Mouse (Mus musculus): Measurements from ENCODE around the gene Pfkfb3. TPM values are rescaled to one million over a fixed set of nuclear protein-coding genes. Genes with fewer than 3 reads are reported as not detected.
A peak's percentile ranks its signal among the peaks of the same experiment; 100 is the strongest.

Pfkfb3 gene
- total and polyA plus RNA-seq, 2 experiments from 2014 or later: 15.6 to 19.6 TPM

- Histone ChIP-seq H3K9me3 (ENCODE audit: low read length) (no peaks in the 10 kb centered on the region), H3K36me3 (ENCODE audit: insufficient read depth, low read length) (peaks cover 7% of the 10 kb centered on the region; the same call in 1 of the 2 replicates), H3K27me3 (ENCODE audit: insufficient read depth, low read length) (no peaks in the 10 kb centered on the region), H3K9ac (replicated peaks; ENCODE audit: low read length) (no peak overlapping the region), H3K4me3 (ENCODE audit: low read length) (no peak overlapping the region), H3K4me2 (ENCODE audit: low read depth, low read length) (no peak overlapping the region), H3K27ac (no peak overlapping the region), H3K4me1 (ENCODE audit: insufficient read depth, low read length) (no peaks in the 10 kb centered on the region)
- 92% methylated on average over 4 of the region's 4 CpGs for WGBS
- ATAC-seq: no peak
- no peak for DNase-seq (ENCODE audit: low spot score)
- no peak for TF ChIP-seq CTCF (IDR thresholded peaks at IDR 0.05; ENCODE audit: low read depth)
Measured at GRCm38 (mm10) chr2:11579399-11579798, 25.5 kb upstream of the Pfkfb3 start.

- Histone ChIP-seq H3K4me3 (ENCODE audit: low read length) (no peak overlapping the region), H3K27me3 (ENCODE audit: insufficient read depth, low read length) (no peaks in the 10 kb centered on the region), H3K9ac (replicated peaks; ENCODE audit: low read length) (no peak overlapping the region), H3K4me2 (ENCODE audit: low read depth, low read length) (no peak overlapping the region), H3K27ac (no peak overlapping the region), H3K9me3 (ENCODE audit: low read length) (no peaks in the 10 kb centered on the region), H3K36me3 (ENCODE audit: insufficient read depth, low read length) (no peaks in the 10 kb centered on the region), H3K4me1 (ENCODE audit: insufficient read depth, low read length) (no peaks in the 10 kb centered on the region)
- ATAC-seq (no peak), DNase-seq (ENCODE audit: low spot score) (no peak)
- no peak for TF ChIP-seq CTCF (IDR thresholded peaks at IDR 0.05; ENCODE audit: low read depth)
- 91% methylated on average over 6 of the region's 6 CpGs for WGBS
Measured at GRCm38 (mm10) chr2:11578187-11578586, 24.3 kb upstream of the Pfkfb3 start.

- H3K4me2 ChIP-seq (ENCODE audit: low read depth, low read length): no peak overlapping the region
- H3K4me3 ChIP-seq (ENCODE audit: low read length): no peak overlapping the region
- H3K9ac ChIP-seq (replicated peaks; ENCODE audit: low read length): no peak overlapping the region
- H3K27ac ChIP-seq: no peak overlapping the region
- no peaks in the 10 kb centered on the region for H3K4me1 ChIP-seq (ENCODE audit: insufficient read depth, low read length)
- H3K9me3 ChIP-seq (ENCODE audit: low read length): no peaks in the 10 kb centered on the region
- no peak for ATAC-seq
- DNase-seq (ENCODE audit: low spot score): no peak
- no peaks in the 10 kb centered on the region for H3K27me3 ChIP-seq (ENCODE audit: insufficient read depth, low read length)
- H3K36me3 ChIP-seq (ENCODE audit: insufficient read depth, low read length): no peaks in the 10 kb centered on the region
- WGBS: 88% methylated on average over 1 of the region's 1 CpGs
- TF ChIP-seq CTCF (IDR thresholded peaks at IDR 0.05; ENCODE audit: low read depth): no peak
Measured at GRCm38 (mm10) chr2:11573684-11574083, 19.8 kb upstream of the Pfkfb3 start.

GRCm38 (mm10) chr2:11571004-11571535 lies 17.2 kb upstream of the Pfkfb3 start:
- DNase-seq (ENCODE audit: low spot score): no peak
- H3K27ac ChIP-seq: no peak overlapping the region
- no peaks in the 10 kb centered on the region for H3K36me3 ChIP-seq (ENCODE audit: insufficient read depth, low read length)
- H3K9ac ChIP-seq (replicated peaks; ENCODE audit: low read length): no peak overlapping the region
- 41% methylated on average over 6 of the region's 6 CpGs for WGBS
- H3K4me3 ChIP-seq (ENCODE audit: low read length): no peak overlapping the region
- no peaks in the 10 kb centered on the region for H3K9me3 ChIP-seq (ENCODE audit: low read length)
- no peak for ATAC-seq
- no peak for TF ChIP-seq CTCF (IDR thresholded peaks at IDR 0.05; ENCODE audit: low read depth)
- H3K4me1 ChIP-seq (ENCODE audit: insufficient read depth, low read length): no peaks in the 10 kb centered on the region
- no peaks in the 10 kb centered on the region for H3K27me3 ChIP-seq (ENCODE audit: insufficient read depth, low read length)
- no peak overlapping the region for H3K4me2 ChIP-seq (ENCODE audit: low read depth, low read length)

- Histone ChIP-seq H3K9ac (replicated peaks; ENCODE audit: low read length) (no peak overlapping the region), H3K27ac (no peak overlapping the region), H3K9me3 (ENCODE audit: low read length) (no peaks in the 10 kb centered on the region), H3K27me3 (ENCODE audit: insufficient read depth, low read length) (no peaks in the 10 kb centered on the region), H3K4me3 (ENCODE audit: low read length) (no peak overlapping the region), H3K4me2 (ENCODE audit: low read depth, low read length) (no peak overlapping the region), H3K36me3 (ENCODE audit: insufficient read depth, low read length) (no peaks in the 10 kb centered on the region), H3K4me1 (ENCODE audit: insufficient read depth, low read length) (no peaks in the 10 kb centered on the region)
- no peak for TF ChIP-seq CTCF (IDR thresholded peaks at IDR 0.05; ENCODE audit: low read depth)
- ATAC-seq (no peak), DNase-seq (ENCODE audit: low spot score) (no peak)
- WGBS: 81% methylated on average over 7 of the region's 7 CpGs
Measured at GRCm38 (mm10) chr2:11568471-11568870, 14.6 kb upstream of the Pfkfb3 start.

DNA sequence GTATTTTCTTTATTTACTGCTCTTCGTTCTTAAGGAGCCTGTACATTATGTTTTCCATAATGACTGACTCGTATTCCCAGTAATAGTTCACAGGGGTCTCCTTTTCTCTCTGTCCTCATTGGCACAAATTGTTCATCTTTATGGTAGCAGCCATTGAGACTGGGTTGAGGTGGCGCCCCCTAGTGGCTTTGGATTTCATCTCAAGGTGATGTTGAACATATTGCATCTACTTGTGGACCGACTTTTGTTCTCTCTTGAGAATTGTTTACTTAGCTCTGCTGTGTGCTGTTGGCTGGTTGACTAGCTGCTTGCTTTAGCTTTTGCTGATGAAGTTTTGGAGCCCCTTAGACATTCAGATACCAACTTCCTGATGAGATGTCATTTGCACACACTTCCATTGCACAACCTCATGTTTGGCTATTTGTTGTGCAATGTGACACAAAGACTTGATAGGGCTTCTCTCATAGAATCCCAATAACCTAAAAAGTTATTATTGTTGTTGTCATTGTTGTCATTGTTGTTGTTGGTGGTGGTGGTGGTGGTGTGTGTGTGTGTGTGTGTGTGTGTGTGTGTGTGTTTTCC lies 14.0 kb upstream of the Pfkfb3 start:
- WGBS: 66% methylated on average over 4 of the region's 4 CpGs
- TF ChIP-seq CTCF (IDR thresholded peaks at IDR 0.05; ENCODE audit: low read depth): peak; percentile 52
- ATAC-seq (no peak), DNase-seq (ENCODE audit: low spot score) (peak; percentile 31)
- no peak overlapping the region for H3K27ac ChIP-seq
- no peaks in the 10 kb centered on the region for H3K27me3 ChIP-seq (ENCODE audit: insufficient read depth, low read length)
- H3K4me1 ChIP-seq (ENCODE audit: insufficient read depth, low read length): no peaks in the 10 kb centered on the region
- H3K9ac ChIP-seq (replicated peaks; ENCODE audit: low read length): no peak overlapping the region
- no peaks in the 10 kb centered on the region for H3K36me3 ChIP-seq (ENCODE audit: insufficient read depth, low read length)
- no peak overlapping the region for H3K4me3 ChIP-seq (ENCODE audit: low read length)
- no peak overlapping the region for H3K4me2 ChIP-seq (ENCODE audit: low read depth, low read length)
- no peaks in the 10 kb centered on the region for H3K9me3 ChIP-seq (ENCODE audit: low read length)

DNA sequence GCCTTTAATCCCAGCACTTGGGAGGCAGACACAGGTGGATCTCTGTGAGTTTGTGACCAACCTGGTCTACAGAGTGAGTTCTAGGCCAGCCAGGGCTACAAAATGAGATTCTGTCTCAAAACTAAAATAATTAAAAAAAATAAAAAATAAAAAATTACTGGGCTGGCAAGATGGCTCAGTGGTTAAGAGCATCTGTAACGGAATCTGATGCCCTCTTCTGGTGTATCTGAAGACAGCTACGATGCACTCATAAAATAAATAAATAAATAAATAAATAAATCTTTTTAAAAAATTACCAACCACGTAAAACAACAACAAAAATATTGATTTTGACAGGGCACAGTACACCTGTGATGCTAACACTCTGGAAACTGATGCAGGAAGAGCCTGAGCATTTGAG lies 13.0 kb upstream of the Pfkfb3 start:
- no peak for ATAC-seq

More for the DNA sequence above, 13.0 kb upstream of the Pfkfb3 start:
- WGBS: 88% methylated on average over 3 of the region's 3 CpGs
- H3K27me3 ChIP-seq (ENCODE audit: insufficient read depth, low read length): no peaks in the 10 kb centered on the region
- no peak overlapping the region for H3K27ac ChIP-seq
- no peaks in the 10 kb centered on the region for H3K36me3 ChIP-seq (ENCODE audit: insufficient read depth, low read length)
- TF ChIP-seq CTCF (IDR thresholded peaks at IDR 0.05; ENCODE audit: low read depth): no peak
- no peak overlapping the region for H3K4me3 ChIP-seq (ENCODE audit: low read length)
- no peaks in the 10 kb centered on the region for H3K4me1 ChIP-seq (ENCODE audit: insufficient read depth, low read length)
- DNase-seq (ENCODE audit: low spot score): no peak
- no peaks in the 10 kb centered on the region for H3K9me3 ChIP-seq (ENCODE audit: low read length)
- no peak overlapping the region for H3K9ac ChIP-seq (replicated peaks; ENCODE audit: low read length)
- no peak overlapping the region for H3K4me2 ChIP-seq (ENCODE audit: low read depth, low read length)

All from hindbrain, postnatal 0 days (tissue).